ENCODE assay signal across 1 mouse cellular context in the genomic region with DNA sequence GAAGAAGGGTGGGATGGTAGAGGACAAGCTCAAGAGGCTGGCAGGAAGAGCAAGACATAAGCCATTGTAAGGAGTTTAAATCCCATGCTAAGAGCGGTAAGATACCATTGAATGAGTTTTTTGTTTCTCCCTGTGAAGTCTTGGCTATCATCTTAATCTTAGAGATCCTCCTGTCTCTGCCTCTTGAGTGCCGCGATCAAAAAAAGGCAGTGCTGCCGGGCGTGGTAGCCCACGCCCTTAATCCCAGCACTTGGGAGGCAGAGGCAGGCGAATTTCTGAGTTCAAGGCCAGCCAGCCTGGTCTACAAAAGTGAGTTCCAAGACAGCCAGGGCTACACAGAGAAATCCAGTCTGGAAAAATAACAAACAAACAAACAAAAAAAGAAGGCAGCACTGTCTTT.
A peak's percentile ranks its signal among the peaks of the same experiment; 100 is the strongest.
TF ChIP-seq lines count a peak whose summit lies in the region.

No protein-coding gene starts in this region.

TF ChIP-seq in CH12.LX, 34 proteins besides CTCF, POLR2A, EP300 and RAD21 (continued from another document):
- TF ChIP-seq SIN3A (IDR thresholded peaks at IDR 0.05; ENCODE audit: low read length) (0 out of 2 replicates have a peak, but pooled peaks have one; percentile 28), USF2 (conservative IDR thresholded peaks at IDR 0.05; ENCODE audit: low read depth, low read length) (no peak)
